Mouse (Mus musculus) ovary, adult 10 weeks (tissue): Measurements from ENCODE around the gene Frrs1. TPM values are rescaled to one million over a fixed set of nuclear protein-coding genes. Genes with fewer than 3 reads are reported as not detected.

Experiments used
- polyA plus RNA-seq: library from polyadenylated mRNA; stranded (reverse); fragments of 350-450 nt; fragmentation: Illumina TruSeq; extraction: RNeasy Lipid Tissue Mini Kit (QIAGEN cat#74804); gene quantifications from one replicate; pipeline ENCODE4 v1.2.3, GENCODE M21; 2014

The Frrs1 gene
- 10.1 TPM for polyA plus RNA-seq

GRCm38 (mm10) chr3:116858941-116859685 lies at the start of gene Frrs1:
Gene Frrs1 (plus strand): TSS chr3:116859464.

Other genes starting within 250 kb of the Frrs1 start
- 17.7 TPM for gene Trmt13, start 244.9 kb upstream of the Frrs1 start, polyA plus RNA-seq
- 118 TPM for gene Mfsd14a, start 196.8 kb upstream of the Frrs1 start, polyA plus RNA-seq
- not detected for gene Gm43191, start 178.2 kb upstream of the Frrs1 start, polyA plus RNA-seq
- gene Slc35a3, start 146.6 kb upstream of the Frrs1 start, polyA plus RNA-seq = 93.3 TPM
- 35.4 TPM for gene Agl, start 51.3 kb upstream of the Frrs1 start, polyA plus RNA-seq
- gene 4930455H04Rik, start 108.8 kb downstream of the Frrs1 start, polyA plus RNA-seq = not detected
- gene Palmd, start 109.5 kb downstream of the Frrs1 start, polyA plus RNA-seq = 12.7 TPM